In the genomic region with DNA sequence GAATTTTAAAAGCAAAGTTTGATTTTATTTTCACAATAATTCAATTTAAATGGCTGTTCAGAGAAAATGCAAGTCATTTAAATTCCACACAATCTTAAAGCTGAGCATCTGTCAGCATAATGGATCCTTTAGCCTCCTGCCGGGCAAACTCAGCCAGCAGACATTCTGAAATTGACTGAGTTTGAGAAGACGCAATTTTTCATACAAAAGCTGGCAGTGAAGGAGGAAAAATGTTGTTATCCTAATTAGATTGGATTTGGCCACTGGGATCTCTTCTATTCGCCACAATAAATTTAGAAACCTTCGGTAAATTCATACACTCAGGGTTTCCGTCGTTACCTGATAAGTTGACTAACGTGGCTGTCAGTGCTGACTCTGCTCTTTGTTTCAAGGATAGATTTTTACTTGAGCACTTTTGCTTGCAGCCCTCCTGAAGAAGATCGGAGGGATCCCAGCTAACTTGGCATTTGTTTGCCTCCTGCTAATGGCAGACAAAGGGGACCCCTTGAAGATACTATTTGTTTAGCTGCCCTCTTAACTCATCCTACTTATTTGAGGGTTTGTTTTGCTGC, we compare ENCODE assay signal across 15 mouse cellular contexts.
DNase-seq lines count a peak whose midpoint lies in the region; ATAC-seq and TF ChIP-seq lines count a peak whose summit lies in the region.
"Had no signal": no experiment of that assay in that cellular context is flagged by ENCODE, and none has a peak within 500 bp of the region (broad histone marks: within the 10 kb centered on the region; RNA-seq: fewer than 3 reads in every experiment).

No protein-coding gene starts in this region.

- intact Hi-C loops in left cerebral cortex, adult 2 months (cut with DNase I) = no loop called here
- intact Hi-C loops in left cerebral cortex, postnatal 4 days (cut with DNase I) = no loop called here

- TF ChIP-seq CTCF in left cerebral cortex, adult 2 months (IDR thresholded peaks at IDR 0.05) = peak; percentile 19

- WGBS in hindbrain, embryonic 14.5 days = 25% methylated on average over 8 of the region's 8 CpGs
- 46% methylated on average over 8 of the region's 8 CpGs for WGBS in neural tube, embryonic 14.5 days

- H3K9me3 ChIP-seq in hindbrain, embryonic 14.5 days (ENCODE audit: control insufficient read depth, low read length) = no peaks in the 10 kb centered on the region
- no peaks in the 10 kb centered on the region for H3K9me3 ChIP-seq in neural tube, embryonic 14.5 days (ENCODE audit: control insufficient read depth, low read length)
- H3K9me3 ChIP-seq: embryonic facial prominence, embryonic 13.5 days; limb, embryonic 15.5 days had no signal

- ATAC-seq in cerebellum, adult (ENCODE audit: insufficient number of reproducible peaks, low FRiP score, low TSS enrichment) = no peak
- no peak for ATAC-seq in hindbrain, embryonic 14.5 days (ENCODE audit: low FRiP score)
- ATAC-seq in neural tube, embryonic 14.5 days (ENCODE audit: low read depth) = no peak
- ATAC-seq: activated CD4-positive, CD25-positive, alpha-beta regulatory T cell, adult 4 months; inflammation-experienced regulatory T-cells, adult 6 months had no signal

- no peaks in the 10 kb centered on the region for H3K36me3 ChIP-seq in hindbrain, embryonic 14.5 days (replicated peaks; ENCODE audit: control insufficient read depth, insufficient read depth)
- no peaks in the 10 kb centered on the region for H3K36me3 ChIP-seq in neural tube, embryonic 14.5 days (ENCODE audit: control insufficient read depth, insufficient read depth, low read length)
- H3K36me3 ChIP-seq: embryonic facial prominence, embryonic 13.5 days; limb, embryonic 15.5 days had no signal

- peak; percentile 12 for DNase-seq in cerebellum, adult 9-10 months
- no peak for DNase-seq in left cerebral cortex, adult 2 months (ENCODE audit: extremely low spot score in 1 of 2, low spot score in 2 of 2)
- no peak for DNase-seq in left cerebral cortex, postnatal 4 days
- peak; percentile 61 for DNase-seq in hindbrain, embryonic 14.5 days (ENCODE audit: low spot score)
- DNase-seq in urinary bladder, adult 2 months (ENCODE audit: low spot score) = no peak
- DNase-seq in layer of hippocampus, adult 9-11 months = no peak
- DNase-seq: gastrocnemius, adult 2 months; lung, postnatal 36 days; thymus, adult 2 months had no signal

- H3K4me2 ChIP-seq in hindbrain, embryonic 14.5 days (replicated peaks) = peak overlapping the region; percentile 49
- H3K4me2 ChIP-seq in neural tube, embryonic 14.5 days (ENCODE audit: low read depth, low read length) = peak overlapping the region; percentile 1; the same call in 1 of the 2 replicates
- H3K4me2 ChIP-seq: embryonic facial prominence, embryonic 13.5 days; limb, embryonic 15.5 days had no signal

- H3K4me1 ChIP-seq in hindbrain, embryonic 14.5 days (replicated peaks; ENCODE audit: control insufficient read depth, insufficient read depth, low read length) = no peaks in the 10 kb centered on the region
- H3K4me1 ChIP-seq in neural tube, embryonic 14.5 days (ENCODE audit: control insufficient read depth, insufficient read depth, low read length) = no peaks in the 10 kb centered on the region
- H3K4me1 ChIP-seq: embryonic facial prominence, embryonic 13.5 days; limb, embryonic 15.5 days had no signal

- H3K4me3 ChIP-seq in left cerebral cortex, adult 2 months = peak overlapping the region; percentile 16; the same call in 1 of the 2 replicates
- H3K4me3 ChIP-seq in hindbrain, embryonic 14.5 days (replicated peaks; ENCODE audit: low read length) = 0 out of 2 replicates have a peak overlapping the region, but pooled peaks have one; percentile 14
- H3K4me3 ChIP-seq in neural tube, embryonic 14.5 days (ENCODE audit: low read depth, low read length) = no peak overlapping the region
- H3K4me3 ChIP-seq: embryonic facial prominence, embryonic 13.5 days; gastrocnemius, adult 2 months; limb, embryonic 15.5 days had no signal

- no peaks in the 10 kb centered on the region for H3K27me3 ChIP-seq in hindbrain, embryonic 14.5 days (ENCODE audit: control insufficient read depth, insufficient read depth, low read length)
- no peaks in the 10 kb centered on the region for H3K27me3 ChIP-seq in neural tube, embryonic 14.5 days (ENCODE audit: control insufficient read depth, insufficient read depth, low read length)
- H3K27me3 ChIP-seq: embryonic facial prominence, embryonic 13.5 days; limb, embryonic 15.5 days had no signal

- H3K27ac ChIP-seq in left cerebral cortex, adult 2 months = no peak overlapping the region
- H3K27ac ChIP-seq in hindbrain, embryonic 14.5 days = peak overlapping the region; percentile 16; the same call in 1 of the 2 replicates
- no peak overlapping the region for H3K27ac ChIP-seq in neural tube, embryonic 14.5 days (ENCODE audit: low read depth, low read length)
- H3K27ac ChIP-seq: embryonic facial prominence, embryonic 13.5 days; gastrocnemius, adult 2 months; limb, embryonic 15.5 days had no signal

- peak overlapping the region; percentile 7; the same call in 1 of the 2 replicates for H3K9ac ChIP-seq in hindbrain, embryonic 14.5 days
- H3K9ac ChIP-seq in neural tube, embryonic 14.5 days (replicated peaks; ENCODE audit: low read depth, low read length) = no peak overlapping the region
- H3K9ac ChIP-seq: embryonic facial prominence, embryonic 13.5 days; limb, embryonic 15.5 days had no signal

Comparison
In these comparisons a context has a peak if more than half of its experiments do, and no peak if none do; other contexts are left out.
1. DNase-seq: peak in cerebellum, adult 9-10 months (single experiment) and hindbrain, embryonic 14.5 days (single experiment); none in left cerebral cortex, adult 2 months (0 of 2), left cerebral cortex, postnatal 4 days (single experiment), urinary bladder, adult 2 months (single experiment) and layer of hippocampus, adult 9-11 months (single experiment).